Mouse (Mus musculus): ENCODE results near the gene Gm49318.
"Not testable (repeated sequence)": the region's sequence is repeated elsewhere in the genome, so short reads cannot be mapped to it uniquely, and the experiment has no call there.

Gm49318 gene

GRCm38 (mm10) chr9:22070791-22071573 lies at the start of gene Gm49318, which contains the start of gene Zfp653:
TSS of gene Gm49318 (minus strand) at chr9:22071259.
TSS of gene Zfp653 (minus strand) at chr9:22071376.
- peak; percentile 91 for DNase-seq (ENCODE audit: low spot score)

DNA sequence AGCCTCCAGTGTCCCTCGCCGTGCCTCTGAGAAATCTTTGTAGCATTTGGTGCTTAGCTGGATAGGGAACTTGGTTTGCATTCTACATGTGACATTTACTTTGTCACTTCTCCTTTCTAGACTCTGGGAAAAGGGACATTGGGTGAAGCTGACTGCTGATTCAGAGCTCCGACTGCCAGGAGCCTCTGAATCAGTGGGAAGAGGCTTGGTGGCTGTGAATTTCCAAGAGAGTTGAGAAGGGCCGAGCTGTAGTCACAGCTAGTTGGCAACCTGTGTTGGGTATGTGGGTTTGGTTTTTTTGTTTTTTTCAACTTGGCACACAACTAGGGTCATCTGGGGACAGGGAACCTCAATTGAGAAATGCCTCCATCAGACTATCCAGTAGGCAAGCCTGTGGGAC lies 48.5 kb upstream of the Gm49318 start:
- no peak for DNase-seq (ENCODE audit: low spot score)

DNA sequence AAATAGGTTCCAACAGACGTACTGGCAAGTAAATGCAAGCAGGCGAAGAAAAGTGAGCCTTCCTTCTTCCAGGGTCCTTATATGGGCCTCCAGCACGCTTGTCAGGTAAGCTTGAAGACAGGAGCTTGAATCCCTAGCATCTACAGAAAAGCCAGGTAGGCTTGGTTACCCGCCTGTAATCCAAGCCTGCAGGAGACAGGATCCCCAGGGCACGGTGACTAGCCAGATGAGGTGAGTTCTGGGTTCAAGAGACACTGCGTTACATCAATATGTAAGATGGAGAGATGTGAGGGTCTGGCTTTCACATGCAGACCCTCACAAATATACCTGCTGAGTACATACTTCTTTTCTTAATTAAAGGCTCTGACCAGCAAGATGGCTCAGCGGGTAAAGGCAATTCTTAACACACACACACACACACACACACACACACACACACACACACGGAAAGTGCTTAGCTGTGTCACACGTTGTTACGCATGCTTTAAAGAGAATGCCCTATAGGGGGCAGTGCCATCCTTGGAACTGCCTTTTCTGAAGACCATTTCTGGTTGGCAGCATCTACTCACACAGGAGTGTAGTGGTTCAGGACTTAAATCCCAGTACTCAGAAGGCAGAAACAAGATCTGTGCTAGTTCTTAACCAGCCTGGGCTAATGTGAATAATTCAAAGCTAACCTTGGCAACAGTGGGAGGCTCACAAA lies 46.8 kb upstream of the Gm49318 start:
- peak; percentile 64 for DNase-seq (ENCODE audit: low spot score)

DNA sequence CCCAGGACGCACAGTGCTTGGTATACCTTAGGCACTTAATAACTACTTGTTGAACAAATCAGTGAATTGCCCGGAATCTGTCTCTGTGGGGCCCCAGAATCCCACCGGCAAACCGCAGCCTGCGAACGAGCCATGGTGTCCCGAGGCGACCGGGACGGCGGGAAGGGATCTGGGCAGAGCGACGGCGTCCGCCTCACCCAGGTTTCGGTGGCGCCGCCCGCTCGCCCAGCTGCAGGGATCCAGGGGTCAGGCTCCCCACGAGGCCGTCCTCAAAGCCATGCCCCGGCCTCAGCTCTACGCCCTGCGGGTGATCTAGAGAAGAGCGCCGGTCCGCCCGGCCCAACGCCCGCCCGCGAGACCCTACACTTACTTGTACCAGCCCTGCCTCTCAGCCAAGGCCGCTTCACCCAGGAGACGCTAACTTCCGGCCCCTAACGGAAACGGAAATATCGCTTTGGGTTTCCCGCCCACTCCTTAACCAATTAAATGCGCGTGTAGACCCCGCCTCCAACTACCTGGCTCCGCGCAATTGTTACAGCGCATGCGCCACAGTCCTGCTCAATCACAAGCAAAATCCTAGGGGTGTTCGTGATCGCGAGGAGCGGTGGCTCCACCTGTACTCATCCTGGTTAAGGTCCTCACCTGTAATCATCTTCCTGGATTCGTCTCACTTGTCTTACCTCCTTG lies 45.8 kb upstream of the Gm49318 start, which contains the start of gene Elof1:
TSS of gene Elof1 (minus strand) at position 433 of the 687 bp plus-strand sequence.
- peak; percentile 87 for DNase-seq (ENCODE audit: low spot score)

- DNase-seq (ENCODE audit: low spot score): no peak
Measured at GRCm38 (mm10) chr9:22116086-22116485, 45.0 kb upstream of the Gm49318 start.

GRCm38 (mm10) chr9:22115635-22116034 lies 44.6 kb upstream of the Gm49318 start:
- no peak for DNase-seq (ENCODE audit: low spot score)

DNA sequence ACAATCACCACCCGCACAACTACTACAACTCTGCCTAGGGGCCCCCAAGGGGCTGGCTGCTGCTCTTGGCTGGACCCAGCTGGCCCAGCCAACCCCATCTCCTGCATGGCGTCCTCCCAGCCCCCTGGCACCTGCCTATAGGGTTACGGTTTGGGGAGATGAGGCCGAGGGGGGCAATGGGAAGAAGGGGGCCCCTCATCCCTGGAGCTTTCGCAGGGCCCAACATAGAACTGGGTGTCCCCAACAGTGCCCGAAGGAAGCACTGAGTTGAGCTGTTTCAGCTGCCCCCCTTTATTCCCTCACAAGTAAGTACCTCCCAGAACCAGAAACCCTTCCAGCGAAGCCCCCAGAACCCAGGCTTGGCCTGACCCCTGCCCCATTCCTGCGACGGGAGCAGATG lies 37.1 kb upstream of the Gm49318 start:
- no peak for DNase-seq (ENCODE audit: low spot score)

GRCm38 (mm10) chr9:22099922-22100321 lies 28.9 kb upstream of the Gm49318 start:
- no peak for DNase-seq (ENCODE audit: low spot score)

GRCm38 (mm10) chr9:22098993-22099696 lies 28.1 kb upstream of the Gm49318 start, which contains the start of gene Cnn1:
TSS of gene Cnn1 (plus strand) at chr9:22099216.
- no peak for DNase-seq (ENCODE audit: low spot score)

DNA sequence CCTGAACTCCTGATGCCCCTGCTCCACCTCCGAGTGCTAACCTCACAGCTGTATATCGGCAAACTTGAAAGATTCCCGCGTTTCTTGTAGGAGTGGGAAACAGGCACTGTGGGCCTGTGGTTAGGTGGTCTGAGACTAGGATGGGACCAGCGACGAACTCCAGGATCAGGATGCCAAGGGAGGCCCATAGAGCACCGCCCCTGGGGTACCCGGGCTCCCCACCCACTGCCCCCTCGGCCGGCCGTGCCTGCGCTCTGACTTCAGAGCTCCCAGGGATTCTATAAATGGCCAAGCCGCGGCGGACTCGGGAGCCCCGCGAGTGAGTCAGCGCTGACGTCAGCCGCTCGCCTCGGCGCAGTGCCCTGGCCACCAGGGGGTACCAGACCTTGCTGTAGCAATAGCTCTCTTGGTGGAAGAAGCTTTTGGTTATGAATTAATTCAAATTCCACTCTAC lies 24.8 kb upstream of the Gm49318 start:
- peak; percentile 73 for DNase-seq (ENCODE audit: low spot score)

DNA sequence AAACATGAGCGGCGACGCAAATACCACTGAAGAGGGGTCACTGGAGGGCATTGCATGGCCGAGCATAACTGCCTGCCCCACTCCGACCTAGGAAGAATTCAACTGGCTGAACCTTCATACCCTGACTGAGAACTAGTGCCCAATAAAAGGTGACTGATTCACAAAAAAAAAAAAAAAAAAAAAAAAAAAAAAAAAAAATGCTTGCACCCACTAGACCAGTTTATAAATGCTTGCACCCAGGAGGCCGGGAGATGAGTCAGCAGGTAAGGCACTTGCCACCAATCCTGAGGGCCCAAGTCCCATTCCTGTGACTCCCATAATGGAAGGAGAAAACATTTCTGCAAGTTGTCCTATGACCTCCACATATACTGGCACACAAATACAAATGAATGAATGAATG lies 21.7 kb upstream of the Gm49318 start:
- DNase-seq (ENCODE audit: low spot score): no peak

- no peak for DNase-seq (ENCODE audit: low spot score)
Measured at GRCm38 (mm10) chr9:22089986-22090385, 18.9 kb upstream of the Gm49318 start.

GRCm38 (mm10) chr9:22089281-22089680 lies 18.2 kb upstream of the Gm49318 start:
- no peak for DNase-seq (ENCODE audit: low spot score)

DNA sequence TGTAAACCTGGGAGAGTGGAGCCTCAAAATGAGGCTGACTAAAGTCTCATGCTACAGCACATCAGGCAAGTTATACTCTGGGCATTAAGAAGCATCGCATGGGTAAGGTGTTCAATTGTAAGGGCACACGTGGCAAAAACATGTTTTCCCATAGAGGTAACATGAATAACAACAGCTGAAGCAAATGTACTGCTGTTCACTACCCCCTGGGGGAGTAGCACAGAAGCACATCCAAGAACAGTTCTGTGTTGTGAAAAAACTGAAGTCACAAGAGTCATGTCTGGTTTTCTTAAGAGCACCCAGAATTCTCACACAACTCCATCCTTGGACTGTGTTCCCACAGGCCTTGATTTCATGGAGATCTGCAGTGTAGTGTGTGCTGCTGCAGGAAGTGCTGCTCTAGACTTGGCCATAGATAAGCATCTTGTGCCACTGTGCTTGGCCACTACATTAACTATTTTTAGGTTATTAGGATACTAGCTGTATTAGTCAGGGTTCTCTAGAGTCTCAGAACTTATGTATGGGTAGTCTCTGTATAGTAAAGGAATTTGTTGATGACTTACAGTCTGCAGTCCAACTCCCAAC lies 16.1 kb upstream of the Gm49318 start:
- DNase-seq (ENCODE audit: low spot score): no peak

DNA sequence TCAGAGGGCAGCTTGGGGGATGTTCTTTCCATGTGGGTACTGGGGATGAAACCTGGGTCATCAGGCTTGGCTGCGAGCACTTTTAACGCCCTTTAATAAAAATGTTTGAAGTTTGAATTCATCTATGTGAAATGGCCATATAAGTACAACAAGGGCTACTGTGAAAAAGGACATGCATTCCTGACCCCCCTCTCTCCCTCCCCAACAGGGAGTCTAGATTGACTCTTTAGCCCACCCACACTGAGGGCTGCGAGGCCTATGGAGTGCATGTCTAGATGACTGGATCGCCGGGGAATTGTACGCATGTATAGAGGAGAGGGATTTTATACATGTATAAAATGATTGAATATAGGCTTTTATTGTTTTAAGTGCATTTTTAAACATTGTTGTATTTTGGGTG lies 15.0 kb upstream of the Gm49318 start:
- DNase-seq (ENCODE audit: low spot score): no peak

DNA sequence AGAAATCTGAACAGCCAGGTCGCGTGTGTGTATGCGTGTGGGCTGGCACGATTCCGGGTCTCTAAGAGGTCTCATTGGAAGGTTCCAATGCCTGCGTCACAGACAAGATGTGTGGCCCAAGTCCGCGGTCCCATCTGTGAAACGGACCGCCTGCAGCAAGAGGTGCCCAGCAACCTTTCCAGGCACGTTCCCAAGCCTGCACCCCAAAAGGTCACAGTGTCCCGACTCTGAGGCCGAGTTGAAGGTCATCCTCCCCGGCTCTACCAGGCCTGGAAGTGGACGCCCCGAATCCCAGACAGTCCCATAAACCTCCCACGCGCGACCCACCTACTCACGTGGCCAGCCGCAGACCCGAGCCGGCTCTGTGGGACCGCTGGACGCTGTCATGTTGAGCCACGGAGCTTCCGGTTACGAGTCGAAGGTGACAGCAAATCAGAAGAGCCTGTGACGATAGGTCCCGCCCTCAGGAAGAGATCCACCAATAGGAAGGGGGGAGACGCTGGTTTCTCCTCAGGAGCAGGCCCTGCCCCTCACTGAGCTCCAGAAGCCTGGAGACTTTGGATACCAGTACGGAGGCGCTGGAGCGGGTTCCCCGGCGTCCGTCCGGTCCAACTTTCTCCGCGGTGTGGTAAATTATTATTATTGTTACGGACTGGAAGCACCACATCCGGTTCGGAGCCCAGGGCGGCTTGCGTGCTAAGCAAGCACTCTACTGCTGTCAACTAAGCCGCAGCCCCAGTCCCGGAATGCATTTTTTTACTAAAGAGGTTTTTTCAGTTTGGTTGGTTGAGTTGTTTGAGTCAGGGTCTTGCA lies 14.2 kb upstream of the Gm49318 start, which contains the start of gene Ecsit:
TSS of gene Ecsit (minus strand) at position 417 of the 813 bp plus-strand sequence.
- DNase-seq (ENCODE audit: low spot score): peak; percentile 88

- DNase-seq (ENCODE audit: low spot score): no peak
Measured at GRCm38 (mm10) chr9:22084667-22085021, 13.6 kb upstream of the Gm49318 start.

GRCm38 (mm10) chr9:22076223-22076622 lies 5.2 kb upstream of the Gm49318 start:
- no peak for DNase-seq (ENCODE audit: low spot score)

GRCm38 (mm10) chr9:22075778-22076177 lies 4.7 kb upstream of the Gm49318 start:
- not testable (repeated sequence) for DNase-seq (ENCODE audit: low spot score)

DNA sequence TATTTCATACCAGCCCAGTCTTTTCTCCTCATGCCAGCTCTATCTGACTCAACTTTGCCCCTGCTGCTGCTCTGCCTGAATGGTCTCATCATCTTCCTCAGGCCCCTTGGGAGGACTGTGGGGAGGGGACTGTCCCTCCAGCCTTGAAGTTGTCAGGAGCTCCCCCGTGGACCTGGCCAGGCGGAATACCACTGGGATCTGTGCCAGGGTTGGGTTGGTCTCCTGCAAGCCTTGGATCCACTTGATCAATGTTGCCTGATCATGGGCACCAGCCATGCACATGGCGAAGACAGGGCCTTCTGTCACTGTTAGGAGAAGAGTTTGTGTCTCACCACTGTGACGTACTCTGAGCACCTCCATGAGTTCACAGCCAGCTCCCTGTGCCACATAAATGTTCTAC lies 1.2 kb upstream of the Gm49318 start:
- no peak for DNase-seq (ENCODE audit: low spot score)
